Mouse (Mus musculus) heart, postnatal 0 days (tissue): ENCODE results near the gene Rad51c. TPM values are rescaled to one million over a fixed set of nuclear protein-coding genes. Genes with fewer than 3 reads are reported as not detected.
A peak's percentile ranks its signal among the peaks of the same experiment; 100 is the strongest.

Experiments
- ATAC-seq: fragments of 200-750 bp; cut with Nextera tagmentation; 2 replicates; pipeline ENCODE4 v1.8.0; 2017; ENCODE audit warnings: low read depth, moderate number of reproducible peaks, moderate library complexity; ENCODE audit not compliant: insufficient read depth
- DNase-seq: peaks from one replicate; pipeline ENCODE4 v3.0.0-alpha.2; 2016; ENCODE audit warnings: low spot score
- H3K27ac ChIP-seq: fragments of 300-500 bp; sonication (generic); 2 replicates; pipeline ENCODE4 v1.5.1; 2014; ENCODE audit warnings: low read depth, mild to moderate bottlenecking
- H3K27me3 ChIP-seq: fragments of 300-500 bp; sonication (generic); 2 replicates; pipeline ENCODE4 v1.6.1; 2014; ENCODE audit warnings: low read length, mixed read lengths; ENCODE audit not compliant: control insufficient read depth, insufficient read depth
- H3K36me3 ChIP-seq: fragments of 300-500 bp; sonication (generic); replicated peaks from 2 replicates; pipeline ENCODE4 v1.6.1; 2014; ENCODE audit warnings: low read length, mixed read lengths; ENCODE audit not compliant: control insufficient read depth, insufficient read depth
- H3K4me1 ChIP-seq: fragments of 300-500 bp; sonication (generic); 2 replicates; pipeline ENCODE4 v1.6.1; 2014; ENCODE audit warnings: antibody characterized with exemption; ENCODE audit not compliant: control insufficient read depth, insufficient read depth
- H3K4me2 ChIP-seq: fragments of 300-500 bp; sonication (generic); 2 replicates; pipeline ENCODE4 v1.6.1; 2014; ENCODE audit warnings: low read depth, mild to moderate bottlenecking, low read length, moderate library complexity
- H3K4me3 ChIP-seq: fragments of 300-500 bp; sonication (generic); 2 replicates; pipeline ENCODE4 v1.5.1; 2014; ENCODE audit warnings: low read depth, low read length
- H3K9ac ChIP-seq: fragments of 300-500 bp; sonication (generic); replicated peaks from 2 replicates; pipeline ENCODE4 v1.6.1; 2014; ENCODE audit warnings: low read depth, low read length, mixed read lengths
- H3K9me3 ChIP-seq: fragments of 300-500 bp; sonication (generic); replicated peaks from 2 replicates; pipeline ENCODE4 v1.6.1; 2016; ENCODE audit warnings: low read length; ENCODE audit not compliant: control insufficient read depth
- CTCF ChIP-seq: IDR thresholded peaks from 2 replicates; pipeline ENCODE4 v1.5.1; 2016; ENCODE audit warnings: antibody characterized with exemption, control low read depth, low read depth
- EP300 ChIP-seq: IDR thresholded peaks from 2 replicates; pipeline ENCODE4 v1.6.1; 2016; ENCODE audit warnings: antibody characterized with exemption, low read depth
- WGBS: fragments of 180-500 bp; shearing (Covaris S2); extraction: QIAGEN DNeasy Blood & Tissue Kit; methylation state at CpG from one replicate; pipeline ENCODE4 v1.1.7; 2014; 5-methylcytosine and 5-hydroxymethylcytosine counted together
- polyA plus RNA-seq: library from polyadenylated mRNA; unstranded; fragments of >200 nt; fragmentation: Nextera tagmentation; extraction: Ambion mirVana; gene quantifications from 2 replicates; pipeline ENCODE4 v1.2.1, GENCODE M21; 2015
- total RNA-seq: library from RNA; depleted of rRNA; stranded (reverse); fragments of >200 nt; gene quantifications from 2 replicates; pipeline ENCODE4 v1.2.3, GENCODE M21; 2014; ENCODE audit warnings: low replicate concordance

Rad51c gene
- total and polyA plus RNA-seq, 2 experiments from 2014 or later = 5.2 to 6.9 TPM

GRCm38 (mm10) chr11:87426121-87426449 is 21.3 kb upstream of the Rad51c start:
- Histone ChIP-seq H3K27ac (peak overlapping the region; percentile 77), H3K36me3 (no peaks in the 10 kb centered on the region), H3K9ac (peak overlapping the region; percentile 51), H3K4me1 (0 out of 2 replicates have a peak, but pooled peaks cover 4% of the 10 kb centered on the region), H3K4me2 (peak overlapping the region; percentile 61), H3K9me3 (no peaks in the 10 kb centered on the region), H3K4me3 (peak overlapping the region; percentile 44), H3K27me3 (no peaks in the 10 kb centered on the region)
- TF ChIP-seq EP300 = no peak
- no peak for TF ChIP-seq CTCF
- no peak for DNase-seq
- WGBS = 0% methylated on average over 7 of the region's 7 CpGs
- no peak; the same call in 1 of the 2 replicates for ATAC-seq

- Histone ChIP-seq H3K27me3 (no peaks in the 10 kb centered on the region), H3K27ac (peak overlapping the region; percentile 89), H3K4me3 (no peak overlapping the region), H3K4me2 (0 out of 2 replicates have a peak overlapping the region, but pooled peaks have one; percentile 63), H3K4me1 (0 out of 2 replicates have a peak, but pooled peaks cover 4% of the 10 kb centered on the region), H3K9ac (no peak overlapping the region), H3K9me3 (no peaks in the 10 kb centered on the region), H3K36me3 (no peaks in the 10 kb centered on the region)
- DNase-seq (no peak), ATAC-seq (no peak)
- TF ChIP-seq CTCF = no peak
- no peak for TF ChIP-seq EP300
- 28% methylated on average over 6 of the region's 6 CpGs for WGBS
These were observed 19.0 kb upstream of the Rad51c start for GRCm38 (mm10) chr11:87423551-87424325.

GRCm38 (mm10) chr11:87422511-87423340 is 18.0 kb upstream of the Rad51c start:
- DNase-seq = peak; percentile 94
- H3K4me1 ChIP-seq = 0 out of 2 replicates have a peak, but pooled peaks cover 4% of the 10 kb centered on the region
- peak; percentile 94 for TF ChIP-seq EP300
- no peak for TF ChIP-seq CTCF
- H3K4me2 ChIP-seq = peak overlapping the region; percentile 63
- H3K9me3 ChIP-seq = no peaks in the 10 kb centered on the region
- no peaks in the 10 kb centered on the region for H3K36me3 ChIP-seq
- no peaks in the 10 kb centered on the region for H3K27me3 ChIP-seq
- peak overlapping the region; percentile 57 for H3K9ac ChIP-seq
- peak overlapping the region; percentile 45 for H3K4me3 ChIP-seq
- peak overlapping the region; percentile 89 for H3K27ac ChIP-seq
- peak; percentile 81 for ATAC-seq
- under 1% methylated on average over 26 of the region's 26 CpGs for WGBS

- Histone ChIP-seq H3K27ac (peak overlapping the region; percentile 89), H3K36me3 (no peaks in the 10 kb centered on the region), H3K9me3 (no peaks in the 10 kb centered on the region), H3K9ac (peak overlapping the region; percentile 57), H3K4me1 (0 out of 2 replicates have a peak, but pooled peaks cover 4% of the 10 kb centered on the region), H3K4me3 (peak overlapping the region; percentile 45), H3K4me2 (peak overlapping the region; percentile 63), H3K27me3 (no peaks in the 10 kb centered on the region)
- TF ChIP-seq CTCF (no peak), EP300 (no peak)
- DNase-seq (peak; percentile 49), ATAC-seq (no peak)
- WGBS = 10% methylated on average over 6 of the region's 6 CpGs
These were observed 17.0 kb upstream of the Rad51c start for GRCm38 (mm10) chr11:87421760-87422201.

GRCm38 (mm10) chr11:87420861-87421260 is 16.1 kb upstream of the Rad51c start:
- DNase-seq = no peak
- no peak for ATAC-seq
- H3K4me3 ChIP-seq = no peak overlapping the region

More at GRCm38 (mm10) chr11:87420861-87421260, 16.1 kb upstream of the Rad51c start:
- Histone ChIP-seq H3K4me2 (no peak overlapping the region), H3K27ac (no peak overlapping the region), H3K27me3 (no peaks in the 10 kb centered on the region), H3K9me3 (no peaks in the 10 kb centered on the region), H3K9ac (no peak overlapping the region), H3K4me1 (0 out of 2 replicates have a peak, but pooled peaks cover 4% of the 10 kb centered on the region), H3K36me3 (no peaks in the 10 kb centered on the region)
- TF ChIP-seq EP300 (no peak), CTCF (no peak)
